Mouse (Mus musculus) lung, postnatal 0 days (tissue): ENCODE data around the gene Mest. TPM values are rescaled to one million over a fixed set of nuclear protein-coding genes. Genes with fewer than 3 reads are reported as not detected.

Source experiments
- ATAC-seq: fragments of 200-750 bp; cut with Nextera tagmentation; 2 replicates; pipeline ENCODE4 v1.8.0; 2017; ENCODE audit warnings: moderate library complexity
- DNase-seq: peaks from one replicate; pipeline ENCODE4 v3.0.0-alpha.2; 2016; ENCODE audit warnings: low spot score
- H3K27ac ChIP-seq: fragments of 300-500 bp; sonication (generic); 2 replicates; pipeline ENCODE4 v1.5.1; 2014; ENCODE audit warnings: antibody characterized with exemption, mild to moderate bottlenecking, low read length, mixed read lengths
- H3K27me3 ChIP-seq: fragments of 300-500 bp; sonication (generic); replicated peaks from 2 replicates; pipeline ENCODE4 v1.6.1; 2014; ENCODE audit warnings: low read length, mixed read lengths; ENCODE audit not compliant: insufficient read depth
- H3K36me3 ChIP-seq: fragments of 300-500 bp; sonication (generic); 2 replicates; pipeline ENCODE4 v1.6.1; 2014; ENCODE audit warnings: low read length, mixed read lengths; ENCODE audit not compliant: insufficient read depth
- H3K4me1 ChIP-seq: fragments of 300-500 bp; sonication (generic); 2 replicates; pipeline ENCODE4 v1.6.1; 2014; ENCODE audit warnings: antibody characterized with exemption, low read depth, low read length, mixed read lengths; ENCODE audit not compliant: insufficient read depth
- H3K4me2 ChIP-seq: fragments of 300-500 bp; sonication (generic); replicated peaks from 2 replicates; pipeline ENCODE4 v1.6.1; 2014; ENCODE audit warnings: low read depth, mild to moderate bottlenecking, low read length, moderate library complexity, mixed read lengths
- H3K4me3 ChIP-seq: fragments of 300-500 bp; sonication (generic); 2 replicates; pipeline ENCODE4 v1.5.1; 2014; ENCODE audit warnings: low read depth, low read length
- H3K9ac ChIP-seq: fragments of 300-500 bp; sonication (generic); replicated peaks from 2 replicates; pipeline ENCODE4 v1.6.1; 2014; ENCODE audit warnings: low read depth, mild to moderate bottlenecking
- H3K9me3 ChIP-seq: fragments of 300-500 bp; sonication (generic); 2 replicates; pipeline ENCODE4 v1.6.1; 2016; ENCODE audit warnings: low read length, mixed read lengths
- CTCF ChIP-seq: IDR thresholded peaks from 2 replicates; pipeline ENCODE4 v1.5.1; 2016; ENCODE audit warnings: antibody characterized with exemption, mild to moderate bottlenecking
- EP300 ChIP-seq: IDR thresholded peaks from 2 replicates; pipeline ENCODE4 v1.6.1; 2016; ENCODE audit warnings: antibody characterized with exemption, mild to moderate bottlenecking, control low read depth
- WGBS: fragments of 180-500 bp; shearing (Covaris S2); extraction: QIAGEN DNeasy Blood & Tissue Kit; methylation state at CpG from one replicate; pipeline ENCODE4 v1.1.7; 2014; 5-methylcytosine and 5-hydroxymethylcytosine counted together
- polyA plus RNA-seq: library from polyadenylated mRNA; unstranded; fragments of >200 nt; fragmentation: Nextera tagmentation; extraction: Ambion mirVana; gene quantifications from 2 replicates; pipeline ENCODE4 v1.2.1, GENCODE M21; 2015

Gene Mest
- polyA plus RNA-seq, 1 experiment from 2014 or later, result 436 TPM

- Histone ChIP-seq H3K9ac (no peak overlapping the region), H3K27ac (no peak overlapping the region), H3K9me3 (peaks cover 11% of the 10 kb centered on the region)
Observed at GRCm38 (mm10) chr6:30739177-30739747, 15.9 kb downstream of the Mest start.

GRCm38 (mm10) chr6:30744846-30745245 lies 21.5 kb downstream of the Mest start:
- no peaks in the 10 kb centered on the region for H3K27me3 ChIP-seq
- H3K4me1 ChIP-seq, result no peaks in the 10 kb centered on the region
- no peak overlapping the region for H3K4me3 ChIP-seq
- H3K9ac ChIP-seq, result no peak overlapping the region
- DNase-seq (no peak), ATAC-seq (no peak)
- H3K9me3 ChIP-seq, result no peaks in the 10 kb centered on the region
- no peak overlapping the region for H3K4me2 ChIP-seq
- TF ChIP-seq CTCF (no peak), EP300 (no peak)
- peaks cover 18% of the 10 kb centered on the region for H3K36me3 ChIP-seq
- H3K27ac ChIP-seq, result no peak overlapping the region
- WGBS, result 75% methylated on average over 10 of the region's 10 CpGs

More at GRCm38 (mm10) chr6:30739177-30739747, 15.9 kb downstream of the Mest start:
- H3K4me1 ChIP-seq, result no peaks in the 10 kb centered on the region
- H3K4me3 ChIP-seq, result peak overlapping the region; percentile 43
- no peaks in the 10 kb centered on the region for H3K27me3 ChIP-seq
- H3K36me3 ChIP-seq, result no peaks in the 10 kb centered on the region; the same call in 1 of the 2 replicates
- no peak for TF ChIP-seq EP300
- TF ChIP-seq CTCF, result no peak
- peak; percentile 30 for DNase-seq
- peak overlapping the region; percentile 64 for H3K4me2 ChIP-seq
- 41% methylated on average over 10 of the region's 10 CpGs for WGBS
- no peak for ATAC-seq

- no peak overlapping the region for H3K9ac ChIP-seq
- H3K9me3 ChIP-seq, result no peaks in the 10 kb centered on the region
- H3K4me2 ChIP-seq, result no peak overlapping the region
- DNase-seq (no peak), ATAC-seq (no peak)
- no peaks in the 10 kb centered on the region for H3K27me3 ChIP-seq
- peaks cover 20% of the 10 kb centered on the region for H3K36me3 ChIP-seq
- H3K4me3 ChIP-seq, result no peak overlapping the region
- H3K4me1 ChIP-seq, result no peaks in the 10 kb centered on the region
- 54% methylated on average over 7 of the region's 7 CpGs for WGBS
- TF ChIP-seq CTCF, result no peak
- no peak for TF ChIP-seq EP300
- no peak overlapping the region for H3K27ac ChIP-seq
Observed at GRCm38 (mm10) chr6:30745591-30745990, 22.2 kb downstream of the Mest start.

- TF ChIP-seq CTCF (no peak), EP300 (no peak)
- DNase-seq (no peak), ATAC-seq (no peak)
- Histone ChIP-seq H3K27ac (no peak overlapping the region), H3K27me3 (no peaks in the 10 kb centered on the region), H3K4me2 (no peak overlapping the region), H3K9ac (no peak overlapping the region), H3K4me1 (no peaks in the 10 kb centered on the region; the same call in 1 of the 2 replicates), H3K9me3 (no peaks in the 10 kb centered on the region), H3K4me3 (no peak overlapping the region), H3K36me3 (peaks cover 20% of the 10 kb centered on the region)
- 70% methylated on average over 7 of the region's 7 CpGs for WGBS
Observed at GRCm38 (mm10) chr6:30747631-30748357, 24.4 kb downstream of the Mest start.

- H3K4me1 ChIP-seq, result no peaks in the 10 kb centered on the region; the same call in 1 of the 2 replicates
- H3K4me3 ChIP-seq, result no peak overlapping the region
- WGBS, result 68% methylated on average over 6 of the region's 6 CpGs
- H3K9ac ChIP-seq, result no peak overlapping the region
- ATAC-seq, result no peak
- H3K27ac ChIP-seq, result no peak overlapping the region
- no peak for DNase-seq
- H3K27me3 ChIP-seq, result no peaks in the 10 kb centered on the region
- peaks cover 20% of the 10 kb centered on the region for H3K36me3 ChIP-seq
- H3K9me3 ChIP-seq, result no peaks in the 10 kb centered on the region
- H3K4me2 ChIP-seq, result no peak overlapping the region
- TF ChIP-seq CTCF, result no peak
Observed at GRCm38 (mm10) chr6:30748358-30748910, 25.1 kb downstream of the Mest start.

- no peak overlapping the region for H3K27ac ChIP-seq
- no peak for ATAC-seq
Observed at GRCm38 (mm10) chr6:30749042-30749689, 25.8 kb downstream of the Mest start.

More at GRCm38 (mm10) chr6:30749042-30749689, 25.8 kb downstream of the Mest start:
- no peak overlapping the region for H3K4me2 ChIP-seq
- H3K36me3 ChIP-seq, result peaks cover 20% of the 10 kb centered on the region
- H3K4me3 ChIP-seq, result no peak overlapping the region
- TF ChIP-seq CTCF (no peak), EP300 (no peak)
- H3K4me1 ChIP-seq, result no peaks in the 10 kb centered on the region; the same call in 1 of the 2 replicates
- no peak overlapping the region for H3K9ac ChIP-seq
- WGBS, result 53% methylated on average over 2 of the region's 2 CpGs
- no peaks in the 10 kb centered on the region for H3K9me3 ChIP-seq
- DNase-seq, result no peak
- H3K27me3 ChIP-seq, result no peaks in the 10 kb centered on the region
